18 mouse cellular contexts compared by ENCODE assay signal in genomic region chr7:72241269-72241668, GRCm38 (mm10).
A peak's percentile ranks its signal among the peaks of the same experiment; 100 is the strongest.
DNase-seq lines count a peak whose midpoint lies in the region; ATAC-seq and TF ChIP-seq lines count a peak whose summit lies in the region.
"Had no signal": no experiment of that assay in that cellular context is flagged by ENCODE, and none has a peak within 500 bp of the region (broad histone marks: within the 10 kb centered on the region; RNA-seq: fewer than 3 reads in every experiment).

No protein-coding gene starts in this region.

- H3K27me3 ChIP-seq in intestine, postnatal 0 days (replicated peaks; ENCODE audit: control insufficient read depth, insufficient read depth, low read length): no peaks in the 10 kb centered on the region
- H3K27me3 ChIP-seq in intestine, embryonic 15.5 days (replicated peaks): no peaks in the 10 kb centered on the region
- H3K27me3 ChIP-seq in testis, adult 2 months (ENCODE audit: control insufficient read depth, insufficient read depth, low read length): no peaks in the 10 kb centered on the region

- no peaks in the 10 kb centered on the region for H3K9me3 ChIP-seq in intestine, postnatal 0 days (ENCODE audit: control insufficient read depth)
- no peaks in the 10 kb centered on the region for H3K9me3 ChIP-seq in intestine, embryonic 15.5 days
- H3K9me3 ChIP-seq: limb, embryonic 15.5 days had no signal

- no peak overlapping the region for H3K27ac ChIP-seq in intestine, postnatal 0 days (ENCODE audit: low read depth, low read length)
- no peak overlapping the region for H3K27ac ChIP-seq in intestine, embryonic 15.5 days
- H3K27ac ChIP-seq in testis, adult 2 months (ENCODE audit: control insufficient read depth, insufficient read depth, low read depth, low read length): no peak overlapping the region
- no peak overlapping the region for H3K27ac ChIP-seq in bone marrow, adult 2 months (ENCODE audit: control insufficient read depth, insufficient read depth, low read depth, low read length, poor library complexity)
- H3K27ac ChIP-seq: limb, embryonic 15.5 days had no signal

- TF ChIP-seq POLR2A in testis, adult 2 months (IDR thresholded peaks at IDR 0.05; ENCODE audit: control insufficient read depth, low read depth, low read length): no peak
- TF ChIP-seq POLR2A in bone marrow, adult 2 months (IDR thresholded peaks at IDR 0.05; ENCODE audit: borderline replicate concordance, control insufficient read depth, low read depth, low read length): no peak

- DNase-seq in testis, postnatal 10 days (ENCODE audit: low spot score): no peak
- peak; percentile 43 for DNase-seq in thymus, postnatal 4 days
- no peak for DNase-seq in Muller cell, postnatal 12 days (ENCODE audit: inconsistent ontology term)
- no peak for DNase-seq in heart, adult 8-10 months (ENCODE audit: low spot score)
- DNase-seq: cerebellum, adult 2 months; embryo, embryonic 11 days; heart, adult 11 months; heart, postnatal 4 days; kidney, postnatal 4 days; right cerebral cortex, postnatal 25 days had no signal

- H3K36me3 ChIP-seq in intestine, postnatal 0 days (ENCODE audit: control insufficient read depth, insufficient read depth): no peaks in the 10 kb centered on the region
- no peaks in the 10 kb centered on the region for H3K36me3 ChIP-seq in intestine, embryonic 15.5 days
- no peaks in the 10 kb centered on the region for H3K36me3 ChIP-seq in testis, adult 2 months (ENCODE audit: control insufficient read depth, insufficient read depth, low read length)
- H3K36me3 ChIP-seq: limb, embryonic 15.5 days had no signal

- H3K4me3 ChIP-seq in intestine, postnatal 0 days (ENCODE audit: low read depth, low read length): no peak overlapping the region
- no peak overlapping the region for H3K4me3 ChIP-seq in intestine, embryonic 15.5 days (replicated peaks)
- no peak overlapping the region for H3K4me3 ChIP-seq in testis, adult 2 months (ENCODE audit: control insufficient read depth, low read depth, low read length)
- no peak overlapping the region for H3K4me3 ChIP-seq in bone marrow, adult 2 months (replicated peaks; ENCODE audit: control insufficient read depth, low read depth, low read length)
- H3K4me3 ChIP-seq: erythroblast, embryonic 14.5 days; limb, embryonic 15.5 days had no signal

- H3K4me2 ChIP-seq in intestine, postnatal 0 days (replicated peaks; ENCODE audit: low read depth): no peak overlapping the region
- H3K4me2 ChIP-seq in intestine, embryonic 15.5 days (replicated peaks): no peak overlapping the region
- H3K4me2 ChIP-seq: limb, embryonic 15.5 days had no signal

- peak; percentile 47 for TF ChIP-seq CTCF in intestine, postnatal 0 days (IDR thresholded peaks at IDR 0.05; ENCODE audit: low read depth)
- peak; percentile 59 for TF ChIP-seq CTCF in testis, adult 2 months (IDR thresholded peaks at IDR 0.05; ENCODE audit: control insufficient read depth, insufficient read depth, insufficient replicate concordance, low read depth, low read length)
- peak; percentile 41; the same call in 1 of the 2 replicates for TF ChIP-seq CTCF in bone marrow, adult 2 months (IDR thresholded peaks at IDR 0.05; ENCODE audit: control insufficient read depth, insufficient read depth, low read length)

- WGBS in intestine, postnatal 0 days: 96% methylated on average over 9 of the region's 9 CpGs
- WGBS in intestine, embryonic 15.5 days: 91% methylated on average over 9 of the region's 9 CpGs
- WGBS in bone marrow, adult 2 months: 91% methylated on average over 9 of the region's 9 CpGs

- H3K4me1 ChIP-seq in intestine, postnatal 0 days (replicated peaks; ENCODE audit: control insufficient read depth, insufficient read depth, low read length): no peaks in the 10 kb centered on the region
- H3K4me1 ChIP-seq in intestine, embryonic 15.5 days (replicated peaks): no peaks in the 10 kb centered on the region
- H3K4me1 ChIP-seq in testis, adult 2 months (ENCODE audit: control insufficient read depth, insufficient read depth, low read length): peaks cover 2% of the 10 kb centered on the region
- no peaks in the 10 kb centered on the region for H3K4me1 ChIP-seq in bone marrow, adult 2 months (ENCODE audit: control insufficient read depth, insufficient read depth, low read length)
- H3K4me1 ChIP-seq: limb, embryonic 15.5 days had no signal

- no peak for ATAC-seq in intestine, postnatal 0 days
- no peak for ATAC-seq in intestine, embryonic 15.5 days
- ATAC-seq: activated CD4-positive, CD25-positive, alpha-beta regulatory T cell, adult 4 months; intestine, embryonic 16.5 days had no signal

- H3K9ac ChIP-seq in intestine, postnatal 0 days (ENCODE audit: low read depth, low read length): no peak overlapping the region
- H3K9ac ChIP-seq in intestine, embryonic 15.5 days: no peak overlapping the region
- H3K9ac ChIP-seq: limb, embryonic 15.5 days had no signal
